13 mouse cellular contexts compared by ENCODE assay signal in the genomic region with DNA sequence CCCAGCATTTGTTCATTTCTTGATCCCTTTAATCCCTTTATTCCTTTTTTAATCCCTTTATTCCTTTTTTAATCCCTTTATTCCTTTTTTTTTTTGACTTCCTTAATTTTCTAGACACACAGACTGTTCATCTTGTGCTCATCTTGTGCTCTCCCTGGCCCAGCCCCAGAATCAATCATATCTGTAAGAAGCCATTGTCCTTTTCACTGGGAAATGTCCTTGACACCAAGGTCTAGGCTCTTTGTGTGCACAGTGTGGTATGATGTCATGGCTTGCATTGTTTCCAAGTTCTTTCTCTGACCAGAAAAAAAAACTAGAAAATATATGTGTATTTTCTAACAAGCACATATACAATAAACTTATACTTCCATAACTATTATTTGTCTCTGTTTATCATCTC.
"Had no signal": no experiment of that assay in that cellular context is flagged by ENCODE, and none has a peak within 500 bp of the region (broad histone marks: within the 10 kb centered on the region; RNA-seq: fewer than 3 reads in every experiment).

No protein-coding gene starts in this region.

- DNase-seq: gastrocnemius, adult 2 months; gastrocnemius, postnatal 10 days; gastrocnemius, postnatal 25 days; heart, adult 18-20 months; heart, postnatal 10 days; heart, postnatal 4 days; kidney, adult 18-20 months; kidney, adult 8-10 months; kidney, postnatal 10 days; kidney, postnatal 25 days; kidney, postnatal 4 days; liver; liver, embryonic 13.5 days had no signal
